Mouse (Mus musculus) E14TG2a.4 (cell line): ENCODE data around the gene Gm20905.
"Not testable (repeated sequence)": the region's sequence is repeated elsewhere in the genome, so short reads cannot be mapped to it uniquely, and the experiment has no call there.

Experiments used
- H3K27me3 ChIP-seq: 2 replicates; pipeline ENCODE4 v1.6.1; 2014; ENCODE audit warnings: low read length, control low read depth; ENCODE audit not compliant: insufficient read depth
- H3K36me3 ChIP-seq: 2 replicates; pipeline ENCODE4 v1.6.1; 2014; ENCODE audit warnings: low read length, control low read depth; ENCODE audit not compliant: insufficient read depth
- H3K4me1 ChIP-seq: replicated peaks from 2 replicates; pipeline ENCODE4 v1.6.1; 2014; ENCODE audit warnings: low read depth, low read length, control low read depth
- H3K4me3 ChIP-seq: replicated peaks from 2 replicates; pipeline ENCODE4 v1.5.1; 2014; ENCODE audit warnings: mild to moderate bottlenecking, low read length
- H3K9me3 ChIP-seq: 2 replicates; pipeline ENCODE4 v1.6.1; 2014; ENCODE audit warnings: low read length, control low read depth

The Gm20905 gene

GRCm38 (mm10) chrY:37259503-37259902 lies at the start of gene Gm20905:
Gene Gm20905, minus strand, starts transcription at chrY:37259603.
- H3K4me1 ChIP-seq, H3K36me3 ChIP-seq, H3K9me3 ChIP-seq, H3K4me3 ChIP-seq, H3K27me3 ChIP-seq: not testable (repeated sequence)
